Mouse (Mus musculus) lung, adult 18-20 months (tissue): ENCODE measurements around the gene Cblc.
"Not testable (repeated sequence)": the region's sequence is repeated elsewhere in the genome, so short reads cannot be mapped to it uniquely, and the experiment has no call there.

Experiments used
- DNase-seq, 2 experiments: peaks; one replicate each; pipeline ENCODE4 v3.0.0; 2022; ENCODE audit warnings: mixed read lengths in 2 of 2

Cblc gene

DNA sequence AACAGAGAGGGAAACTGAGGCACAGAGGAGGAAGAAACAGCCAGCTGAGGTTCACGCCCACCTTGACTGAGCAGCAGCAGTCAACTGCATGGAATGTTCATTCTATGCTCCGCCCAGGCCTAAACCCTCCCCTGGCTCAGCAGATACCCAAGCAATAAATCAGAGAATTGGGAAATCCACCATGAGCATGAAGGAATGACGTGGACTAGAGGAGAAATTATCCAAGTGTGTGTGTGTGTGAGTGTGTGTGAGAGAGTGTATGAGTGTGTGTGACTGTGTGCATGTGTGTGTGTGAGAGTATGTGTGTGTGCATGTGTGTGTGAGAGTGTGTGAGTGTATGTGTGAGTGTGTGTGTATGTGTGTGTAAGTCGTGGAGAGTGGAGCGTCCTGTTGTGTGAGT is 21.8 kb upstream of the Cblc start:
- DNase-seq, result peak; percentile 65 to 75

DNA sequence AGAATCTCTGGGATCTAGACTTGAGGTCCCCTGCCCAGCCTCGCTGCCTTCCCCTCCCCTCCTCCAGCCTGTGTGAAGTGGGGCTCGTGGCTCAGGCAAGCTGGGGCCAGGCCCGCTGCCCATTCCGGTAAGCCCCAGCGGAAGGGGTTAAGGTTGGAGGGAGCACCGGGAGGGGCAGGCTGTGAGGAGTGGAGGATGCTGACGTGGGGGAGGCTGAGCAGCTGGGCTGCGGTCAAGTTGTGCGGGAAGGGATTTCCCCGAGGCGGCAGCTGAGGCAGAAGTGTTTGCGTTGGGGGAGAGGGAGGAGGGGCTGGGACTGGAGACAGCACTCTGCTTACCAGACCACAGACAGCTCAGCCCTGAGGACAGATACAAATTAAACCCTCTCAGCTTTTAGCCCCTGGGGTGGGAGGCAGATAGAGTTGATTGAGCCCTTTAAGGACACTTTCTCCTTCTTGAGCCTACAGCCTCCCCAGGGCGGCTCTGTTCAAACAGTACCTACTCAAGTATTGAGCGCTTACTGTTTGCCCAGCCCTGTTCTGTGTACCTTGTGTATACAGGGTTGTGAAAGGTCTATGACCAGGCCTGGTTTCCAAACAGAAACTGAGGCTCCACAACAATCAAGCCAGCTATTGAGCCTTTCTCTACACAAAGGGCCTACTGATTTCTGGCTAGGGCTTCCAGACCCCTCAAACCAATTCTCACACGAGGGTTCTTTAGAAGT is 20.9 kb upstream of the Cblc start:
- DNase-seq, result peak; percentile 92 to 93

DNA sequence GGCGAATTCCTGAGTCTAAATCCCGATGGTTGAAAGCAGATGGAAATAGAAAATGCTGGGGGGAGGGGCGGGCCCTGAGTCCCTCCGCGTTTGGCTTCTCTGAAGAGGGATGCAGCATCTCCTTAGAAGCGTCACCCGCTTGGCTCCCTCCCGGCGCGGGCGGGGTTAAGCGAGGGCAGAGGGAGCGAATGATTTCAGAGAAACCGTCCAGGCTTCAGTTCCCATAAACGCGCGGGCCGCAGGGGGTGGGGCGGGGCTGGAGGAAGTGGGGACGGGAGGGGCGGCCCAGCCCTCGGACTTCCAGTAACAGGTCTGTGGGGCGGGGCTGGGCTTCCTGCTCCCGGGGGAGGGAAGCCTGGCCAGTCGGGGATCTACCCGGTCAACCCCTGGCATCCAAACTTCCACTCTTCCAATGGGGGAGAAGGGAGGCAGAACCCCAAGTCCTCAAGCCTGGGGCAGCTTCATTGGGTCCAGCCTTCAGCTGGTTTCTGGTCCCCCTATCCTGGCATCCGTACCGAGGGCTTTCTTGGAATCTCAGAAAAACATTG is 19.7 kb upstream of the Cblc start:
- peak; percentile 94 to 96 for DNase-seq

DNA sequence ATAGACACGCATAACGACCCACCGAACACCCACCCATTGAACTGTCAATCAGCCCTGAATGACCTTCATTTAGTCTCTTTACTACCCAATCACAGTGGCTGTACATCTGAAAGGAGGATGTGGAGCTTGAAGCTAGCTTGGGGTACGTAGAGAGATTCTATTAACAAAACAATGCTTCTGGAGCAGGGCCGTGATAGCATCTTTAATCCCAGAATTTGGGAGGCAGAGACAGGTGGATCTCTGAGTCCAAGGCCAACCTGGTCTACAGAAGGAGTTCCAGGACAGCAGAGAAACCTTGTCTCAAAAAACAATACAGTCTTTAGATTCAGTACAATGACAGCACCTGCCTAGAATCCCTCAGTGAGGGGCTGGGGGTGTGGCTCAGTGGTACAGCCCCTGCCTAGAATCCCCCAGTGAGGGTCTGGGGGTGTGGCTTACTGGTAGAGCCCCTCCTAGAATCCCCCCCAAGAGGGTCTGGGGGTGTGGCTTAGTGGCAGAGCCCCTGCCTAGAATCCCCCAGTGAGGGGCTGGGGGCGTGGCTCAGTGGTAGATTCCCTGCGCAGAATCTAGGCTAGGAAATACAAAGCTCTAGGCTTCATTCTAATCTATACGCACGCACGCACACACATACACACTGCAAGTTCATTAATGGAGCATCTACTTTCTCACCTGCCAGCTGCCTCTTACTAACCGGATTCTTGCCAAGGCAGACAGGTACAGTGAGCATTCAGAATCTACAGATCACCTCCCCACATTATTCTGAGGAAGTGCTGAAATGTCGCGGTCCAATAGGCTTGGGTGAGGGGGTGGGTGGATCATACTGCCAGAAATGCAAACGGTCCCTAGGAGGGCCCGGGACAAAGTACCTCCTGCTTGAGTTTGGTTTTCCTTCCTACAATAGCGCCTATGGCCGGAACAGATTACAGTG is 19.0 kb upstream of the Cblc start:
- no peak for DNase-seq

DNA sequence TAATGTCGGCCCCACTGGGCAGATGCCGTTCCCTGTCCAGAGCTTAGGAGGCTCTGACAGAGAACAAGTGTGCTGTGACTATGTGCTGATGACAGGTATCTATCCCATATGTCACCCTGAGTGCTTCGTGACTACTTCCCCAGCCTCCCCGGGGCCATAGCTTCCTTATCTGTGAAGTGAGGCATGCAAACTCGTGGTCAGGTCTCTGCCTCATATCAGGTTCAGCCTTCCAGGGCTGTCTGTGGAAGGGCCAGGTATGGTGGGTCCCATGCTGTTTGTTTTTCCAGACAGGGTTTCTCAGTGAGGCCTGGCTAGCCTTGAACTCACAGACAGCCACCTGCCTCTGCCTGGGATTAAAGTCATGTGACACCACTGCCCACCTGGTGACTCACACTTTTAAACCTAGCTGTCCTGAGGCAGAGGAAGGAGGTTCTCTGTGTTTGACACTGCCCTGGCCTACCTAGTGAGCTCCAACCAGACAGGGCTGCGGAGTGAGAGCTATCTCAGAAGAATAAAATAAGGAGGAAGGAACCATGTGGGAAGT is 17.0 kb upstream of the Cblc start:
- DNase-seq, result no peak

DNA sequence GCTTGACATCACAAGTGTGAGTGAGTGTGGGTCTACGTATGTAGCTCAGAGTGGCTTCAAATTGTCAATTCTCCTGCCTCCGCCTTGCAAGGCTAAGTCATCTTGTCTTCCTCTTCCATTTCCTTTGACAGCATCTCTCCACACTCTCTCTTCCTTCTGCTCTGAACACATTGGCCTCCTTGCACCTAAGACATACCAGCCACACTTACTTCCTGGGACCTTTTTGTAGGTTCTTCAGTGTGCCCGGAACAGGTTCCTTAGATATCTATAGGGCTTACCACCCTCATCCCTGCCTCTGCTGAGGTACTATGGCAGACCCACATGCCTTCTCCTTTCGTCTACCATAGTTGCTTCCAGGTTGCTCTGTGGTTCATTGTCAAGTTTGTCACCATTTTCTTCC is 16.6 kb upstream of the Cblc start:
- DNase-seq, result no peak

DNA sequence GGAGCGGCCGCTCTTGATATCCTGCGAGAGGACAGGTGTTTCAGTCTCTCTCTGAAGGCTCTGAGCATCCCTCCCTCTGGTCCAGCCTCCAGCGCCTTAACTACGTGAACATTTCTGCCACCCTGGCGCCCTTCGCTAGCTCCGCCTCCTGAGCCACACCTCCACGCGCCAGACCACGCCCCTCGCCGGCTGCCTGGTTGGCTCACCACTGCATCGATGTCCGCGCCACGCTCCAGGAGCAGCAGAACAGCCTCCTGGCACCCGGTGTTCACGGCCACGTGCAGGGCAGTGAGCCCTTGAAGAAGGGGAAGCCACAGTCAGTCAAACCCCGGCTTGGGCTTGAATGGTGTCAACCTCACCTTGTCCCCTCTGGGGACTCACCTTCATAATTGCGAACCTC is 14.5 kb upstream of the Cblc start:
- peak; percentile 78 for DNase-seq

DNA sequence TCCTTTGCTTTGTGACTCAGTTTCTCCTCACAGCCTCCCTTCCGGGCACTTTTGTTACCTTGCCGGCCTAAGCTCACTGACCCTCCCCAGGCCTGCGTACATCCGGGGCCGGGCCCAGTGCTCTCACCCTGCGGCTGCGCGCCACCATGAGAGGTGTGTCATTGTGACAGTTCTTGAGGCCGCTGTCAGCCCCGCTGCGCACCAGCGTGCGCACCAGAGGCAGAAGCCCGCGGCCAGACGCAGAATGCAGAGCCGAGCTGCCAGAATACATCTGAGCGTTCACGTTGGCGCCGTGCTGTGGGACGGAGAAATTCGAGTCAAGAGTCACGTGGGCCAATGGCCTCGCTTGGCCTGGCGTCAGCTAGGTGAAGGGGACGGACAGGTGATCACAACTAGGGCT is 12.8 kb upstream of the Cblc start:
- no peak for DNase-seq

DNA sequence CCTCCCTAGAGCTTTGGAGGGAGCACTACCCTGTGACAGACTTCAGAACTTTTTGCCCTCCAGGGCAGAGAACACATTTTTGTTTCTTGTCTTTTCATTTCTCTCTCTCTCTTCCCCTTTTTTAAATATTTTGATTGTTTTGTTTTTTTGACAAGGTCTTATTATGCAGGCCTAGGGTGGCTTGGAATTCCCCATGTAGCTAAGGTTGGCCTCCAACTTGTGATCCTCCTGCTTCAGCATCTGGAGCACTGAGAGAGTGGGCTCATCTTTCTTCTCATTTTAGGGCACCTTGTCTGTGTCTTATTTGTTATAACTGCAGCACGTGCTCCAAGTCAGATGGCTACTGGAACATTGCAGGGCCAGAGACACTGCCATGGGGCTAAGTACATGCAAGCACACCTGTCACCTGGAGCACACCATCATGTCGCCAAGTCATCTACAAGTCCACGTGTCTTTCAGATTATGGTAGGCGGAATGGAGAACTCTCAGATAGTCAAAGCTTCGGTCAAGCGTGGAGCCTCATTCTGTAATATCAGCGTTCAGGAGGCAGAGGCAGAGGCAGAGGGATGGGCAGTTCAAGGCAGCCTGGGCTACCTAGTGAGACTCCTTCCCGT is 9.9 kb upstream of the Cblc start:
- DNase-seq, result no peak

DNA sequence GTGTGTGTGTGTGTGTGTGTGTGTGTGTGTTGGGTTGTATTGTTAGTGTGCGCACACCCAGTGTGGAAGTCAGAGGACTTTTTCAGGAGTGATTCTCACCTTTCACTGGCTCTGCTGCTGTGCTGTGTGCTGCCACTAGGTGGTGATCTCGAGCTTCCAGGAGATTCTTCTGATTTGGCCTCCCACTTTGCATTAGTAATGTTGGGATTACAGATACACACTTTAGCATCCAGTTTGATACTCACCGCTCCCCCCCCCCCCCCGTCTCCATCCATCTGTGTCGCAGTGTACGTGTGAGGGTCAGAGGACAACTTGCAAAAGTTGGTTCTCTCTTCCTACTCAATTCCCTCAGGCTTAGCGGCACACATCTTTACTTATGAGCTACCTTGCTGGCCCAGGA is 6.4 kb upstream of the Cblc start:
- DNase-seq, result peak; percentile 71 to 73

DNA sequence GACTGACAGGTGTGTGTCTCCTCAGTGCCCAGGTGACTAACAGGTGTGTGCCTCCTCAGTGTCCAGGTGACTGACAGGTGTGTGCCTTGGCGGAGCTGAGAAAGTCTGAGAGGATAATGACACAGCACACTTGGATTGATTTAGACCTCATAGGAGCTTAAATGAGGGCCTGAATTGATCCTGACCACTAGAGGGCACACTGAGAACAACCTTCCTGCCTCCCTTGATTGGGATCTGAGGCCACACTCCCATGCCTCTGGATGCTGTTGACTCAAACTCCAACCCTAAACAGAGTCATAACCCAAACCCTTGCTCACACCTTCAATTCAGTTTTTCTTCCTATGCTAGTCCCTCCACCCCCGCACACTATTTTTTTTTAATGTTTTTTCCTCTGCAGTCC is 4.2 kb upstream of the Cblc start:
- peak; percentile 52 to 80 for DNase-seq

DNA sequence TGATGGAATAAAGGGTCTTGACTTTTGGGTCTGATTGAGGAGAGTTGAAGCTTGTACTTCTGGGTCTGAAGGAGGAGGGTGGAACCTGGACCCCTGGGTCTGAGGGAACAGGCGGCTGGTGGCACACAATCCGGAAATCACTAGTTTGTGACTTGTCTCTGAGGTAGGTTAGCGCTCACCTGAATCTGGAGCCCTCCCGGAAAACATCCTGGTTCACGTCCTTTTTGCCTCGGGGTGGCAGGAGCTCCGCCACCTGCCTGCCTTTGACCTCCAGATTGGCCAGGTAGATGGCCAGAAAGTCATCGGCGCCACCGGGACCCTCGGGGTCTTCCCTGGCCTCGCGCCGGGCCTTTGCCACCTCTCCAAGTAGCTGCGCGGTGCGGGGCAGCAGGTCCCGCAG is 355 bp downstream of the Cblc start:
- no peak for DNase-seq

DNA sequence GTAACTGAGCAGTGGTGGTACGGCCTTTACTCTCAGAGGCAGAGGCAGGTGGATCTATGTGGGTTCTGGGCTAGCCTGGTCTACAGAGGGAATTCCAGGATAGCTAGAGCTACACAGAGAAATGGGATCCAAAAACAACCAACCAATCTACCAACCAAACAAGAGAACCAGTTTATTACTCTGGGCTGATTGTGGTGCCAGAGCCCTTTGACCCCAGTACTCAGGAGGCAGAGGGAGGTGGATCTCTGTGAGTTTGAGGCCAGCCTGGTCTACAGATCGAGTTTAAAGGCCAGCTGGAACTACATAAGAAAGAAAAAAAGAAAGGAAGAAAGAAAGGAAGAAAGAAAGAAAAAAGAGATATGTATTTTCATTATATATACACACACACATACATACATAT is 1.4 kb downstream of the Cblc start:
- DNase-seq, result no peak

DNA sequence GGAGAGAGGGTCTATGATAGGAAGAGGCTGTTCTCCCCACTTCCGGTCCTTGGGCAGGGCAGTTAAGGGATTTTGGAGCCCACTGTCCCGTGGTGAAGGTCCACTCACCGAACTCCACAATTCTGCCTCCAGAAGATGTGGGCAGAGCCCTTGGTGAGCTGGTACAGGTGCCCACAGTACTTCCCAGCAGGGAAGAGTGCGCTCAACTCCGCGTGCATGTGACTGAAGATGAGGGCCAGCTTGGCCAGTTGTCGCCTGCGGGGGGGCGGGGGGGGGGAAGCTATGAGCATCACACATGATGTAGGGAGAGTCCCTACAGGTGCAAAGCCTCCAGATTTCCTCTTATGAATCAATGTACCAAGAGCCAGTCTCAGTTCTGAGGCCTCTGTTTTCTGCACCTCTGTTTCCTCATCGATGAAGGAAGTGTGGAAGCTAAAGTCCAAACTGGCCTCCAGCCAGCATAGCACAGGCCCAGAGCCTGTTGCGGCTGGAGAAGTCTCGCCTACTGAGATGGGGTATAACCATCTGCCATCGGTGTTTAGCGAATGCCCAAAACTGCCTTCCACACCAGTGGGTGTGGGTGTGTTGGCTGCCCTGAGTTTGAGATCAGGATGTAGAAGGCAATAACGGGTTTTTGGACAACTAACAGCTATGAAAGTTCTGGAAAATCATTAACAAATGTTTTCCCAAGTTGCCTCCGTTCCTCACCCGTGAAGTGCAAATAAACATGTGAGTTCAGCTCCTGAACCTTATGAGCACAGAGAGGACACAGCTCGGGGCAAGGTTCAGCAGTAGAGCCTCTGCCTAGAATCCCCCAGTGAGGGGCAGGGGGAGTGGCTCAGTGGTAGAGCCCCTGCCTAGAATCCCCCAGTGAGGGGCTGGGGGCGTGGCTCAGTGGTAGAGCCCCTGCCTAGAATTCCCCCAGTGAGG is 3.6 kb downstream of the Cblc start:
- no peak for DNase-seq

DNA sequence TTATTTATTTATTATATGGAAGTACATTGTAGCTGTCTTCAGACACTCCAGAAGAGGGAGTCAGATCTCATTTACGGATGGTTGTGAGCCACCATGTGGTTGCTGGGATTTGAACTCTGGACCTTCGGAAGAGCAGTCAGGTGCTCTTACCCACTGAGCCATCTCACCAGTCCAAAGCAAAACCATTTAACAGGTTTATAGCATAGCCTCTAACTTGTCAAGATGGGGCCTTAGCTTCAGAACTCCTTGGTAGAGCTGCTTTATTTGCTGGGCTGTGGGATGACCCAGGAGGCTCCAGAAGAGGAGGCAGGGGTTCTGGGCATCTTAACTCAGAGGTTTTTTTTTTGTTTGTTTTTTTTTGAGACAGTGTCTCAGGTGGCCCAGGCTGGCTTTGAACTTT is 5.1 kb downstream of the Cblc start:
- not testable (repeated sequence) for DNase-seq

DNA sequence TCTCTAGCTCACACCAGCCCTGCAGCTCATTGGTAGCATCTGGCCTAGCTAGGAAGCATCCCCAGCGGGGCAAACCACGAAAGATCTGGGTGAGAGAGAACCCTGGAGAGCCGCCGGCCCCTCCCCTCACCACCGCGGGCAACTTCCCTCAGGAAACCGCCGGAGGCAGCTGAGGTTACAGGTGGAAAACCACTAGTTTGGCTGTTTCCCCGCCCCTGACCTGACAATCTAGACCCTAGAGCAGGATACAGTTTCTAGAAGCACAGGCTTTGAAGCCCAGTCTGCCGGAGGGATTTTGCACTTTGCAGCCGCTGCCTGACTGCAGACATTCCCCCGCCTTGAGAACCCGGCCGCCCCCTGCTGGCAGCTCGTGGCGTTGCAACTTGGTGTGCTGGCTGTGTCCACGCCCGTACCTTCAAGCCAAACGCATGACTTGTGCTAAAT is 6.7 kb downstream of the Cblc start:
- peak; percentile 84 to 89 for DNase-seq

DNA sequence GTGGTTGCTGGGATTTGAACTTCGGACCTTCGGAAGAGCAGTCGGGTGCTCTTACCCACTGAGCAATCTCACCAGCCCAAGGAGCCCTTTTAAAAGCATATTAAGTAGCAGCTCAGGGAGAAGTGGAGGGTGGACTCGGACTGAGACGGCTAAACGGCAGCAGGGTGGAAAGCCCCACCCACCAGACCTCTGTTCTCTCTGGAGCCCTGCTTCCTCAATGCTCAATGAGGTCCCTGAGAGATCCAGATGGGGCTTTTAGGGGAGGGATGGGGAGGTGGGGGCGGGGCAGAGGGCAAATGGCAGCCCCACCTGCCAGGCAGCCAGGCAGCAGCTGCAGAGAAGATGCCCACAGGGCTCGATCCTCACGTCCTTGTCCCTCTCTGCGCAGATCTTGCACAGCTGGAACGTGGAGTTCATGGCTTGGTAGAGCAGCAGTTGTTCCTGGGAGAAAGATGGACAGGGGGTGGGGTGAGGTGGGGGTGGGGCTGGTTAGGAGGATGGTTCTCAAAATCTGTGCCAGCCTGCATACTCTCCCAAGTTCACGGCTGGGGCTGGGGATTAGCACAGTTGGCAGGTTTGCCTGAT is 10.6 kb downstream of the Cblc start:
- no peak for DNase-seq

DNA sequence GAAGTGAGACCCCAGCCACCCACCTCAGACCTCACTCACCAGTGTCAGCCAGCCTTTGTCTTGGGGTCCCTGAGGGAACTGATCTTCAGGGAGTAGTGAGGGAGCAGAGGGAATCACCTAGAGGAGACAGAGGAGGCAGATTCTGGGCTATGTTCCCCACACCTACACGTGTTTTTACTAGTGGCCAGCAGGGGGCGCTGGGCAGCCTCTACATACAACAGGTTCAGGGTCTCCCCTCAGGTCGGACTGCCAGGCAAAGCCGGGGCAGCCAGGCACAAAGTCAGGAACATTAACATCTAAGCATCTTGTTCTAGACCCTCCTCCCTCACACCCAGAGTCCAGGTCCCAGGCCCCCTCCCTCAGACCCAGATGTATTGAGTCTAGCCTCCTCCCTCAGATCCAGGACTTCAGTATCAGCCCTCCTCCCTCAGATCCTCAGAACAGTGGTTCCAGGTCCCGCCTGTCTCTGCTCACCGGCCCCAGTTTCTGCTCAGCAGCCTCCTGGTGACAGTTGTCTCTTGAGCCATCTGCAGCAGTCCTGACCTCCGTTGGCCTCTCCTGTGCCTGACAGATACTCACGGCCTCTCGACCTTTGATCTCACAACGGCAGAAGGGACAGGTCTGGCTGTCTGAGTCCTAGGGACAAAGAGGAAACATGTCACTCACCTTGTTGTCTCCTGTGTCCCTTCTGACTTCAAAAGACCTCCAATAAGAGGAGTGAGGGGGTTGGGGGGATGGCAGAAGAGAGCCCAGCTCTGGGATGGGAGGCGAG is 11.7 kb downstream of the Cblc start:
- DNase-seq, result no peak

DNA sequence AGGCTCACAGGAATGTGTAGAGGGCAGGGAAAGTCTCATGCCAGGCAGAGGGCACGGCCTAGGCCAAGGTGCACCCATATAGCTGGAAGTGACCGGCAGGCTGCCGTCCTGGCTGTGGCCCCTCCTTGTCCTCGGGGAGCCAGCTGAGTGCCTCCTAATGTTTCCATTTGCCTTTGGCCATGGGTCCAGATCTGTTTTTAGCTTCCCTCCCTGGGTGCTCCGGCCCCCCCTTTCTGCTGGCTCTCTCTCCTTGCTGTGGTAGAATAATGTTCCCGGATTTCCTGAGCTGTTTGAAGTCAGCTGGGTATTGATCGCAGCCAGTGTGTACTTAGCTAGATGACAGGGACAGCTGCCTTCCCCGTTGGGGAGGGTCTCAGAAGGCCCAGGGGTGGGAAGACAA is 13.0 kb downstream of the Cblc start:
- peak; percentile 73 to 77 for DNase-seq

DNA sequence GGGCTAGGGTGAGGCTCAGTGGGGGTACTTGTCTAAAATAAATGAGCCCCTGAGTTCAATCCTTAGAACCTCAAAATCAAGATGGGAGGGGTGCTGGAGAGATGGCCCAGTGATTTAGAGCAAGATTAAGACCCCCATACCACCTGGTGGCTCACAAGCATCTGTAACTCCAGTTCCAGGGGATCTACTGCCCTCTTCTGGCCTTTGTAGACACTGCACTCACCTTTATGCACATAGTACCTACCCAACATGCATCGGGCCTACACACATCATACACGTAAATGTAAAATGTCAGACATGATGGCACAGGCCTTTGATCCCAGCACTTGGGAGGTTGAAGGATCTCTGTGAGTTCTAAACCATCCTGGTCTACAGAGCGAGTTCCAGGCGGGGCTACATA is 14.0 kb downstream of the Cblc start:
- DNase-seq, result peak in 1 of 2 experiments; percentile 54

DNA sequence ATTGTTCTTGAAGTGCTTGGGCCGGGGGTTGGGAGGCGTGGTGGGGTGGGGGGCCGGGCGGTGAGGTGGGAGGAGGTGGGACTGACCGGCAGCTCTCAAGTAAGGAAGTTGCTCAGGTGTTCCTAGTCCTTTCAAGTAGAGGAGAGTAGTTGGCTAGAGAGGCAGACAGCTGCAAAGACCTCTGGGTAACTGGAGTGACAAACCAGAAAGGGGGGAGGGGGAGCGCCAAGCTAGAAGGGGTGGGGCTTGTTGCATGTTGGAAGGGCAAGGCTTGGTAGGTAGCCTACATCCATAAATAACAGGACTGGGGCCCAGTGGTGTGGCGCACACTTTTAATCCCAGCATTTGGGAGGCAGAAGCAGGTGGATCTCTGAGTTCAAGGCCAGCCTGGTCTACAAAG is 14.9 kb downstream of the Cblc start:
- DNase-seq, result no peak
